Mouse (Mus musculus) intestine, embryonic 15.5 days (tissue): Measurements from ENCODE around the gene Jund. TPM values are rescaled to one million over a fixed set of nuclear protein-coding genes. Genes with fewer than 3 reads are reported as not detected.

Source experiments
- ATAC-seq: fragments of 200-750 bp; cut with Nextera tagmentation; 2 replicates; pipeline ENCODE4 v1.8.0; 2017; ENCODE audit warnings: moderate TSS enrichment, moderate library complexity
- H3K27ac ChIP-seq: fragments of 300-500 bp; sonication (generic); 2 replicates; pipeline ENCODE4 v1.5.1; 2015; ENCODE audit warnings: mild to moderate bottlenecking, inconsistent platforms
- H3K27me3 ChIP-seq: fragments of 300-500 bp; sonication (generic); replicated peaks from 2 replicates; pipeline ENCODE4 v1.6.1; 2015; ENCODE audit warnings: inconsistent platforms
- H3K36me3 ChIP-seq: fragments of 300-500 bp; sonication (generic); 2 replicates; pipeline ENCODE4 v1.6.1; 2015; ENCODE audit warnings: inconsistent platforms
- H3K4me1 ChIP-seq: fragments of 300-500 bp; sonication (generic); replicated peaks from 2 replicates; pipeline ENCODE4 v1.6.1; 2015; ENCODE audit warnings: inconsistent platforms
- H3K4me2 ChIP-seq: fragments of 300-500 bp; sonication (generic); replicated peaks from 2 replicates; pipeline ENCODE4 v1.6.1; 2015; ENCODE audit warnings: mild to moderate bottlenecking, inconsistent platforms
- H3K4me3 ChIP-seq: fragments of 300-500 bp; sonication (generic); replicated peaks from 2 replicates; pipeline ENCODE4 v1.5.1; 2015; ENCODE audit warnings: inconsistent platforms
- H3K9ac ChIP-seq: fragments of 300-500 bp; sonication (generic); 2 replicates; pipeline ENCODE4 v1.6.1; 2015; ENCODE audit warnings: inconsistent platforms
- H3K9me3 ChIP-seq: fragments of 300-500 bp; sonication (generic); 2 replicates; pipeline ENCODE4 v1.6.1; 2016; ENCODE audit warnings: inconsistent platforms
- WGBS: fragments of 180-500 bp; shearing (Covaris S2); methylation state at CpG from one replicate; pipeline ENCODE4 v1.1.7; 2015; 5-methylcytosine and 5-hydroxymethylcytosine counted together
- polyA plus RNA-seq: library from polyadenylated mRNA; unstranded; fragments of >200 nt; fragmentation: Nextera tagmentation; extraction: Ambion mirVana; gene quantifications from 2 replicates; pipeline ENCODE4 v1.2.1, GENCODE M21; 2015

The Jund gene
- polyA plus RNA-seq, 1 experiment from 2014 or later = 88.8 TPM

- peaks cover 43% of the 10 kb centered on the region for H3K4me1 ChIP-seq
- H3K4me2 ChIP-seq = no peak overlapping the region
- H3K9me3 ChIP-seq = no peaks in the 10 kb centered on the region
- H3K27me3 ChIP-seq = no peaks in the 10 kb centered on the region
- ATAC-seq = no peak
- 87% methylated on average over 15 of the region's 15 CpGs for WGBS
- peaks cover 19% of the 10 kb centered on the region for H3K36me3 ChIP-seq
- no peak overlapping the region for H3K4me3 ChIP-seq
- H3K9ac ChIP-seq = no peak overlapping the region
- no peak overlapping the region for H3K27ac ChIP-seq
Measured at GRCm38 (mm10) chr8:70677451-70678080, 21.2 kb upstream of the Jund start.

DNA sequence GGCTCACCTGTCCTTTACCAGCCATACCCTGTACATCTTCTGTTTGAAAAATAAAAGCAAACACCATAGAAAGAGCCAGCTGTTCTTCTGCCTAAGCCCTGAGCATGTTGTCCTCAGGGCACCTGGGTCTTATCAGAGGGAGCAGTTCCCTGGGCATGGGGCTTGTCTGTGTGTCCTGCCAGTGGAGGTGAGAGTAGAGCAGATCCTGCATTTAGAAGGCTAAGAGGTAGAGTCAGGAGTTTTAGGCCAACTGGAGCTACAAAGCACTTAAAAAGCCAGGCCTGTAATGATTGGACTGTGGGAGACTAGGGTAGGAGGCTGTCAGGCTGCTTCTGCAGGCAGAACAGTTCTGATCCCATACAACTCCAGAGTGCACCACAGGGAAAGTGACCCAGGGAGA lies 20.1 kb upstream of the Jund start:
- ATAC-seq = no peak
- H3K27ac ChIP-seq = peak overlapping the region; percentile 68

DNA sequence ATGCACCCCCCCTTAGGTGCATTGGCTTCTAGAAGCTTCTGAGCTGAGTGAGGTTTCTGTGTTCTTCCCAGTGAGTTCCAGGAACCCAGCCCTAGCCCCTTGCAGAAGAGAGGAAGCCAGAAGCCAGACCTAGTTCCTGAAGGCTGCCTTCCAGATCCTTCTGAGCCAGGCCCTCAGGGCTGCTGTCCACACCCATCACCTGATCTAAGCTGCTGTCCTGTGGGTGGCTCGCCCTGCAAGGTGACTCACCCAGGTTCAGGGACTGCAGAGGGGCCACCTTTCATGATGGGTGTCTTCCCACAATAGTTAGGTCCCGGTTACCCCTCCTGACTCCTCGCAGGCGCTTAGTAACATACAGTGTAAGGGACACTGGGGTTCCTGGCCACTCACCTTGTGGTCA lies 19.3 kb upstream of the Jund start:
- no peaks in the 10 kb centered on the region for H3K27me3 ChIP-seq
- H3K4me3 ChIP-seq = no peak overlapping the region
- H3K4me2 ChIP-seq = no peak overlapping the region
- H3K9me3 ChIP-seq = no peaks in the 10 kb centered on the region
- no peak overlapping the region for H3K9ac ChIP-seq
- H3K36me3 ChIP-seq = peaks cover 19% of the 10 kb centered on the region
- 83% methylated on average over 4 of the region's 4 CpGs for WGBS
- H3K27ac ChIP-seq = peak overlapping the region; percentile 68
- peak; percentile 56 for ATAC-seq
- H3K4me1 ChIP-seq = peaks cover 40% of the 10 kb centered on the region

More for the DNA sequence above, 20.1 kb upstream of the Jund start:
- H3K4me2 ChIP-seq = no peak overlapping the region
- H3K9me3 ChIP-seq = no peaks in the 10 kb centered on the region
- no peaks in the 10 kb centered on the region for H3K27me3 ChIP-seq
- no peak overlapping the region for H3K9ac ChIP-seq
- H3K4me1 ChIP-seq = peaks cover 45% of the 10 kb centered on the region
- H3K36me3 ChIP-seq = peaks cover 19% of the 10 kb centered on the region
- no peak overlapping the region for H3K4me3 ChIP-seq

GRCm38 (mm10) chr8:70680039-70680438 lies 18.7 kb upstream of the Jund start:
- Histone ChIP-seq H3K9ac (no peak overlapping the region), H3K4me3 (no peak overlapping the region), H3K27me3 (no peaks in the 10 kb centered on the region), H3K9me3 (no peaks in the 10 kb centered on the region), H3K4me2 (no peak overlapping the region), H3K4me1 (peaks cover 33% of the 10 kb centered on the region), H3K27ac (peak overlapping the region; percentile 68), H3K36me3 (peaks cover 19% of the 10 kb centered on the region)
- peak; percentile 21; the same call in 1 of the 2 replicates for ATAC-seq
- WGBS = 71% methylated on average over 3 of the region's 3 CpGs

GRCm38 (mm10) chr8:70681410-70681809 lies 17.3 kb upstream of the Jund start:
- 68% methylated on average over 3 of the region's 3 CpGs for WGBS
- Histone ChIP-seq H3K4me3 (no peak overlapping the region), H3K36me3 (peaks cover 14% of the 10 kb centered on the region), H3K9me3 (no peaks in the 10 kb centered on the region), H3K9ac (no peak overlapping the region), H3K27ac (peak overlapping the region; percentile 69), H3K27me3 (no peaks in the 10 kb centered on the region), H3K4me2 (no peak overlapping the region), H3K4me1 (peaks cover 26% of the 10 kb centered on the region)
- ATAC-seq = peak; percentile 15; the same call in 1 of the 2 replicates

GRCm38 (mm10) chr8:70682193-70682592 lies 16.6 kb upstream of the Jund start:
- ATAC-seq = peak; percentile 67
- H3K4me3 ChIP-seq = peak overlapping the region; percentile 17; the same call in 1 of the 2 replicates
- H3K9ac ChIP-seq = peak overlapping the region; percentile 48
- peaks cover 14% of the 10 kb centered on the region for H3K36me3 ChIP-seq
- WGBS = 2% methylated on average over 19 of the region's 19 CpGs
- peak overlapping the region; percentile 52 for H3K4me2 ChIP-seq
- H3K9me3 ChIP-seq = no peaks in the 10 kb centered on the region
- H3K27ac ChIP-seq = peak overlapping the region; percentile 69
- no peaks in the 10 kb centered on the region for H3K27me3 ChIP-seq
- peaks cover 26% of the 10 kb centered on the region for H3K4me1 ChIP-seq

- Histone ChIP-seq H3K9me3 (no peaks in the 10 kb centered on the region), H3K4me1 (peaks cover 26% of the 10 kb centered on the region), H3K27me3 (no peaks in the 10 kb centered on the region), H3K4me3 (no peak overlapping the region), H3K4me2 (peak overlapping the region; percentile 52), H3K36me3 (peaks cover 10% of the 10 kb centered on the region), H3K27ac (peak overlapping the region; percentile 69), H3K9ac (peak overlapping the region; percentile 48)
- peak; percentile 23 for ATAC-seq
- WGBS = 78% methylated on average over 3 of the region's 3 CpGs
Measured at GRCm38 (mm10) chr8:70682692-70683091, 16.1 kb upstream of the Jund start.

GRCm38 (mm10) chr8:70684291-70684690 lies 14.5 kb upstream of the Jund start:
- Histone ChIP-seq H3K9me3 (no peaks in the 10 kb centered on the region), H3K27ac (no peak overlapping the region), H3K27me3 (no peaks in the 10 kb centered on the region), H3K36me3 (peaks cover 1% of the 10 kb centered on the region; the same call in 1 of the 2 replicates), H3K4me1 (peaks cover 24% of the 10 kb centered on the region), H3K4me3 (no peak overlapping the region), H3K9ac (no peak overlapping the region), H3K4me2 (no peak overlapping the region)
- no peak for ATAC-seq
- WGBS = 48% methylated on average over 7 of the region's 7 CpGs

DNA sequence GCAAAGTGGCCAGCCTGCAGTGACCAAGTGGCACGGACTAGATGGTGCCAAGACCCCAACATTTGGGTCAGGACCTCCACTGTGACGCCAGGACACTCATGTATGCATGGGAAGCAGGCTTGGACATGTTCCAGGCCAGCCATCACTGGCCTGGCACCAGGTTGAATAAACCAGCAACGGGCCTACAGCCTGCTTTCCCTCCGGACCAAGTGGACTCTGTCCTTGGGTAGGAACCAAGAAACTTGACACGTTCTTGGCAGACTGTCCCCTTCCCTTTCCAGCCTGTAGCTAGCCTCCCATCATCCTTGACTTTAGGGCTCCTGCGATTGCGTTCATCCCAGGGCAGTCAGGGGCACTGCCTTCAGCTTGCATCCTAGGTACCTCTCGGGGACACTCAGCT lies 11.2 kb upstream of the Jund start:
- H3K4me3 ChIP-seq = no peak overlapping the region
- no peak for ATAC-seq
- H3K4me2 ChIP-seq = no peak overlapping the region
- 72% methylated on average over 8 of the region's 8 CpGs for WGBS
- H3K4me1 ChIP-seq = peaks cover 16% of the 10 kb centered on the region
- no peak overlapping the region for H3K9ac ChIP-seq
- H3K36me3 ChIP-seq = no peaks in the 10 kb centered on the region
- no peaks in the 10 kb centered on the region for H3K27me3 ChIP-seq
- no peak overlapping the region for H3K27ac ChIP-seq
- H3K9me3 ChIP-seq = no peaks in the 10 kb centered on the region

DNA sequence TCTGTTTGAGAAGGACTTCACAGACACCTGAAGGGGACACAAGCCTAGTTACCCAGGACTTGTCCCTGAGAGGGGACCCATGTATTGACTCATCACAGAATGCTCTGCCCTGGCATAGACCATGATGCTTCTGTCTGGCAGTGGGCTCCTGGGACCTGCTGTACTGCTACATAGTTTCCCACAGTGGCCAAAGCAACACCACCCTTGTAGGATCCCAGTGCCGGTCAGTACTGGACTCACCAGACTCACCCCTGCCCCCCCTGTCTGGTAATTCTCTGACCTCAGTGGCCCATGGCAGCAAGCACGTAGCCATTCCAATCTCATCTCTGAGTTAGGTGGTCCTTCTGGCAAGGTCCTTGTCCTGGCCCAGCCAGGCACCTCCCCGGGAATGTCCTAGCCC lies 10.6 kb upstream of the Jund start:
- Histone ChIP-seq H3K27me3 (no peaks in the 10 kb centered on the region), H3K4me1 (peaks cover 14% of the 10 kb centered on the region), H3K9ac (no peak overlapping the region), H3K9me3 (no peaks in the 10 kb centered on the region), H3K27ac (no peak overlapping the region), H3K4me3 (no peak overlapping the region), H3K4me2 (no peak overlapping the region), H3K36me3 (no peaks in the 10 kb centered on the region)
- 82% methylated on average over 3 of the region's 3 CpGs for whole genome bisulfite sequencing
- ATAC-seq = no peak

- ATAC-seq = no peak
- no peaks in the 10 kb centered on the region for H3K9me3 ChIP-seq
- H3K36me3 ChIP-seq = no peaks in the 10 kb centered on the region
- no peak overlapping the region for H3K9ac ChIP-seq
- WGBS = 70% methylated on average over 5 of the region's 5 CpGs
- H3K4me1 ChIP-seq = peaks cover 16% of the 10 kb centered on the region
- no peak overlapping the region for H3K27ac ChIP-seq
- H3K4me3 ChIP-seq = no peak overlapping the region
- no peak overlapping the region for H3K4me2 ChIP-seq
- no peaks in the 10 kb centered on the region for H3K27me3 ChIP-seq
Measured at GRCm38 (mm10) chr8:70689892-70690390, 8.8 kb upstream of the Jund start.

GRCm38 (mm10) chr8:70691230-70691629 lies 7.5 kb upstream of the Jund start:
- peak overlapping the region; percentile 69 for H3K27ac ChIP-seq
- peak overlapping the region; percentile 70 for H3K4me2 ChIP-seq
- peak overlapping the region; percentile 32; the same call in 1 of the 2 replicates for H3K4me3 ChIP-seq
- H3K4me1 ChIP-seq = peaks cover 28% of the 10 kb centered on the region
- 66% methylated on average over 4 of the region's 4 CpGs for WGBS
- no peak for ATAC-seq
- no peaks in the 10 kb centered on the region for H3K36me3 ChIP-seq
- peak overlapping the region; percentile 46 for H3K9ac ChIP-seq
- no peaks in the 10 kb centered on the region for H3K27me3 ChIP-seq
- H3K9me3 ChIP-seq = no peaks in the 10 kb centered on the region

DNA sequence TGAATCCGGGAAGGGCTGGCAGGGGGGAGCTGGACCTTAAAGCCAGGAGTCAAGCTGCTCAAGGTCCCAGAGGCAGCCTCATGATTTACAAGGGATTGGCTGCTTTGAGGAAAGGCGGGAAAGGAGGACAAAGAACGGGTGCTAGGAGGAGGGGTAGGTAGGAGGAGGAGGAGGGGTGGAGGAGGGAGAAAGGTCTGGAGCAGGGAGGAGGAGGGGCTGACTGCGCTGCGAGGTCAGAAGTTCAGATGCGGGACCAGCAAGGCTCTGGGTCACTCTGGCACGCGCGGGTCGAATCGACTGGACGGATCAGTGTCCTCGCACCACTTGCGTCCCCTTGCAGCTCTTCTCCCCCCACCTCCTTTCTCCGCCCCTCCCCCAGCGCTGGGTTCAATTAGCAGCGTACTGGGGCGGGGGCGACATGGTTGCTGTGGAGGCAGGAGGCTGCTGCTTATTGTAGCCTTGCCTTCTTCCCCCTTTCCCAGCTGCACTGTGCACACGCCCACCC lies 7.0 kb upstream of the Jund start:
- peak overlapping the region; percentile 70 for H3K4me2 ChIP-seq
- H3K27me3 ChIP-seq = no peaks in the 10 kb centered on the region
- ATAC-seq = peak; percentile 59
- WGBS = 2% methylated on average over 20 of the region's 20 CpGs
- H3K4me1 ChIP-seq = peaks cover 33% of the 10 kb centered on the region
- peak overlapping the region; percentile 32 for H3K4me3 ChIP-seq
- H3K36me3 ChIP-seq = no peaks in the 10 kb centered on the region
- H3K9ac ChIP-seq = peak overlapping the region; percentile 46
- peak overlapping the region; percentile 69 for H3K27ac ChIP-seq
- H3K9me3 ChIP-seq = no peaks in the 10 kb centered on the region
